Mouse (Mus musculus): ENCODE data around the gene Tsnaxip1. TPM values are rescaled to one million over a fixed set of nuclear protein-coding genes. Genes with fewer than 3 reads are reported as not detected.

Tsnaxip1 gene
- polyA plus RNA-seq, 1 experiment from 2014 or later, result 0.24 TPM

- CTCF ChIA-PET, result no interaction called here
- TF ChIP-seq CTCF (IDR thresholded peaks at IDR 0.05), result no peak
- in situ Hi-C loops (cut with MboI; ENCODE audit: low pct_unique_long_range_greater_than_20kb), result no loop called here
- no peak for DNase-seq (ENCODE audit: low read depth, low spot score)
- no peak for ATAC-seq
- POLR2A ChIA-PET, result no interaction called here
- no peaks in the 10 kb centered on the region for H3K27me3 ChIP-seq
These were observed 22.5 kb downstream of the Tsnaxip1 start for GRCm38 (mm10) chr8:105850014-105850413.

- TF ChIP-seq CTCF (IDR thresholded peaks at IDR 0.05), result no peak
- in situ Hi-C loops (cut with MboI; ENCODE audit: low pct_unique_long_range_greater_than_20kb), result no loop called here
- no peak for ATAC-seq
- DNase-seq (ENCODE audit: low read depth, low spot score), result no peak
- CTCF ChIA-PET, result no interaction called here
- no peaks in the 10 kb centered on the region for H3K27me3 ChIP-seq
- POLR2A ChIA-PET, result no interaction called here
These were observed 23.1 kb downstream of the Tsnaxip1 start for GRCm38 (mm10) chr8:105850611-105851010.

GRCm38 (mm10) chr8:105851651-105852143 is 24.2 kb downstream of the Tsnaxip1 start:
- H3K27me3 ChIP-seq, result no peaks in the 10 kb centered on the region
- CTCF ChIA-PET, result interaction anchor here (0.6 kb wide), 1 partner anchor 241 kb away, joined by 5 read pairs; no protein-coding TSS in a partner anchor
- no peak for TF ChIP-seq CTCF (IDR thresholded peaks at IDR 0.05)
- POLR2A ChIA-PET, result no interaction called here
- ATAC-seq, result peak; percentile 41
- no peak for DNase-seq (ENCODE audit: low read depth, low spot score)
- in situ Hi-C loops (cut with MboI; ENCODE audit: low pct_unique_long_range_greater_than_20kb), result no loop called here

GRCm38 (mm10) chr8:105852146-105852729 is 24.7 kb downstream of the Tsnaxip1 start:
- DNase-seq (ENCODE audit: low read depth, low spot score), result no peak
- ChIA-PET POLR2A (no interaction called here), CTCF (interaction anchor here (0.6 kb wide), 1 partner anchor 240 kb away, joined by 5 read pairs; no protein-coding TSS in a partner anchor)
- TF ChIP-seq CTCF (IDR thresholded peaks at IDR 0.05), result no peak
- no peak for ATAC-seq
- H3K27me3 ChIP-seq, result no peaks in the 10 kb centered on the region
- in situ Hi-C loops (cut with MboI; ENCODE audit: low pct_unique_long_range_greater_than_20kb), result no loop called here

- ChIA-PET POLR2A (no interaction called here), CTCF (interaction anchor here (0.7 kb wide), 1 partner anchor 78 kb away, joined by 3 read pairs; no protein-coding TSS in a partner anchor)
- no peaks in the 10 kb centered on the region for H3K27me3 ChIP-seq
- no peak for TF ChIP-seq CTCF (IDR thresholded peaks at IDR 0.05)
- in situ Hi-C loops (cut with MboI; ENCODE audit: low pct_unique_long_range_greater_than_20kb), result no loop called here
- ATAC-seq (no peak), DNase-seq (ENCODE audit: low read depth, low spot score) (no peak)
These were observed 25.6 kb downstream of the Tsnaxip1 start, which contains the start of gene Cenpt for GRCm38 (mm10) chr8:105853178-105853577. Cenpt (minus strand) TSS chr8:105853278.

GRCm38 (mm10) chr8:105854303-105854702 is 26.8 kb downstream of the Tsnaxip1 start:
- TF ChIP-seq CTCF (IDR thresholded peaks at IDR 0.05), result no peak
- H3K27me3 ChIP-seq, result no peaks in the 10 kb centered on the region
- no peak for ATAC-seq
- in situ Hi-C loops (cut with MboI; ENCODE audit: low pct_unique_long_range_greater_than_20kb), result no loop called here
- DNase-seq (ENCODE audit: low read depth, low spot score), result no peak
- ChIA-PET POLR2A (interaction anchor here (0.5 to 0.6 kb wide), 4 partner anchors 28 to 1082 kb away, joined by 3 to 5 read pairs (median 4); no protein-coding TSS in a partner anchor), CTCF (interaction anchor here (1.1 to 2.1 kb wide), 8 partner anchors 10 to 140 kb away, joined by 3 to 12 read pairs (median 4); partner anchors contain the start of genes Ranbp10 and Tsnaxip1)

- ChIA-PET POLR2A (interaction anchor here (0.5 to 2.0 kb wide), 5 partner anchors 18 to 1082 kb away, joined by 3 to 5 read pairs (median 4); no protein-coding TSS in a partner anchor), CTCF (interaction anchor here (0.9 to 2.1 kb wide), 12 partner anchors 10 to 141 kb away, joined by 3 to 12 read pairs (median 4); partner anchors contain the start of genes Pskh1, Ranbp10 and Tsnaxip1)
These were observed 27.2 kb downstream of the Tsnaxip1 start, which contains the start of gene Thap11 for GRCm38 (mm10) chr8:105854715-105855216. Thap11 (plus strand) TSS chr8:105855132.

GRCm38 (mm10) chr8:105855248-105856167 is 28.0 kb downstream of the Tsnaxip1 start:
- DNase-seq (ENCODE audit: low read depth, low spot score) (no peak), ATAC-seq (peak; percentile 21)
- ChIA-PET CTCF (interaction anchor here (0.9 to 2.1 kb wide), 15 partner anchors 9 to 141 kb away, joined by 3 to 12 read pairs (median 4); partner anchors contain the start of genes Pskh1, Ranbp10 and Tsnaxip1), POLR2A (interaction anchor here (0.7 to 2.0 kb wide), 3 partner anchors 18 to 43 kb away, joined by 3 to 5 read pairs (median 4); no protein-coding TSS in a partner anchor)
- no peak for TF ChIP-seq CTCF (IDR thresholded peaks at IDR 0.05)
- in situ Hi-C loops (cut with MboI; ENCODE audit: low pct_unique_long_range_greater_than_20kb), result no loop called here
- H3K27me3 ChIP-seq, result no peaks in the 10 kb centered on the region

More at GRCm38 (mm10) chr8:105854715-105855216, 27.2 kb downstream of the Tsnaxip1 start, which contains the start of gene Thap11:
- TF ChIP-seq CTCF (IDR thresholded peaks at IDR 0.05), result no peak
- DNase-seq (ENCODE audit: low read depth, low spot score) (no peak), ATAC-seq (peak; percentile 81)
- H3K27me3 ChIP-seq, result no peaks in the 10 kb centered on the region
- in situ Hi-C loops (cut with MboI; ENCODE audit: low pct_unique_long_range_greater_than_20kb), result no loop called here

- no peaks in the 10 kb centered on the region for H3K27me3 ChIP-seq
- POLR2A ChIA-PET, result interaction anchor here (0.6 to 2.0 kb wide), 3 partner anchors 17 to 102 kb away, joined by 3 to 5 read pairs (median 4); no protein-coding TSS in a partner anchor
- no peak for TF ChIP-seq CTCF (IDR thresholded peaks at IDR 0.05)
- in situ Hi-C loops (cut with MboI; ENCODE audit: low pct_unique_long_range_greater_than_20kb), result no loop called here
- CTCF ChIA-PET, result interaction anchor here (0.9 to 1.9 kb wide), 4 partner anchors 38 to 75 kb away, joined by 3 to 5 read pairs (median 4); partner anchors contain the start of gene Pskh1
- ATAC-seq, result no peak
- DNase-seq (ENCODE audit: low read depth, low spot score), result no peak
These were observed 28.8 kb downstream of the Tsnaxip1 start for GRCm38 (mm10) chr8:105856168-105856835.

Data from Patski (cell line).